Mouse (Mus musculus): ENCODE measurements at regions not wholly inside any gene's neighbourhood (a gene's known extent, or its start where the extent isn't known, plus 50 kb on each side); places are given as distances from the start of the nearest gene placed in this dataset.
A peak's percentile ranks its signal among the peaks of the same experiment; 100 is the strongest.

DNA sequence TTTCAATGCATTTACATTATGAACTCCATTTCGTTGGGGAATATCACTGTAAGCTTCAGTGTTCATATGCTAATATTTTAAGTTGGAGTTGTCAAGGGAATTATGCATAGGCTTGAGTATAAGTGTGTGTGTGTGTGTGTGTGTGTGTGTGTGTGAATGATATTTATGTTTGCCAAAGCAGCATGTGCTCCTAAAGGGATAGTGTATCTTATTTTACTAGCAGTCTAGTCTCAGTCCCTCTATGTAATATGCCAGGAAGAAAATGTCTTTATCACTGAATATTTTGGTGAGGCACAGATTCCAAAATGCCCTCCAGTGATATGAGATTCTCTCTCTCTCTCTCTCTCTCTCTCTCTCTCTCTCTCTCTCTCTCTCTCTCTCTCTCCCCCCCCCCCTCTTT, 651.3 kb upstream of the Gm5150 start:
- no peak overlapping the region for H3K9ac ChIP-seq
- H3K36me3 ChIP-seq (ENCODE audit: insufficient read depth): no peaks in the 10 kb centered on the region
- no peaks in the 10 kb centered on the region for H3K4me1 ChIP-seq (ENCODE audit: insufficient read depth)
- no peak overlapping the region for H3K4me2 ChIP-seq (ENCODE audit: low read depth)
- no peaks in the 10 kb centered on the region for H3K27me3 ChIP-seq (ENCODE audit: insufficient read depth, low read length)
- H3K9me3 ChIP-seq (ENCODE audit: low read length): no peaks in the 10 kb centered on the region
- peak; percentile 4 for DNase-seq
- WGBS: 60% methylated on average over 1 of the region's 1 CpGs
- no peak overlapping the region for H3K27ac ChIP-seq (ENCODE audit: low read depth, low read length)
- peak; percentile 78 for ATAC-seq
- no peak overlapping the region for H3K4me3 ChIP-seq (ENCODE audit: low read depth, low read length)
- no peak for TF ChIP-seq CTCF (IDR thresholded peaks at IDR 0.05; ENCODE audit: low read depth)
